In the genomic region with DNA sequence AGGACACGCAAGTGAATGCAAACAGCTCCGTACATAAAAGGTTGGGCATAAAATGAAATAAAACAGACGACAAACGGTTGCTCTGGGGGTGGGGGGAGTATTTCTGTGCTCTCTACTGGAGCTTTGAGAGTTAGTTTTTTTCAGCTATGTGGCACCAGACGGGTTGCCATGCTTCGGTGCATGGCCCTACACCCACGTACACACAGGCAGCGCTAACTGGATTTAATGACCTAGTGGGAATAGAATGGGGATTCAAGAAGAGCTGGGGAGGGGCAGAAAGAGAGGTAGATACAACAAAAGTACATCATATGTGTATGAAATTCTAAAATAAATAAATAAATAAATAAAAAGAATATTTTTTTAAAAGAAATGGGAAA, we compare ENCODE assay signal across 18 mouse cellular contexts.
DNase-seq lines count a peak whose midpoint lies in the region; ATAC-seq and TF ChIP-seq lines count a peak whose summit lies in the region.
"Had no signal": no experiment of that assay in that cellular context is flagged by ENCODE, and none has a peak within 500 bp of the region (broad histone marks: within the 10 kb centered on the region; RNA-seq: fewer than 3 reads in every experiment).

No protein-coding gene starts in this region.

- no peak overlapping the region for H3K4me3 ChIP-seq in forebrain, postnatal 0 days (ENCODE audit: low read depth, low read length)
- no peak overlapping the region for H3K4me3 ChIP-seq in forebrain, embryonic 12.5 days (replicated peaks)
- H3K4me3 ChIP-seq in kidney, embryonic 16.5 days (ENCODE audit: low read length) = no peak overlapping the region
- no peak overlapping the region for H3K4me3 ChIP-seq in lung, embryonic 16.5 days (ENCODE audit: low read length)
- no peak overlapping the region for H3K4me3 ChIP-seq in midbrain, embryonic 15.5 days
- H3K4me3 ChIP-seq: embryonic facial prominence, embryonic 13.5 days; heart, adult 2 months; heart, embryonic 12.5 days; hindbrain, embryonic 10.5 days had no signal

- no peak overlapping the region for H3K27ac ChIP-seq in forebrain, postnatal 0 days (ENCODE audit: low read depth, low read length)
- H3K27ac ChIP-seq in forebrain, embryonic 12.5 days = no peak overlapping the region
- no peak overlapping the region for H3K27ac ChIP-seq in kidney, embryonic 16.5 days (ENCODE audit: low read length)
- no peak overlapping the region for H3K27ac ChIP-seq in lung, embryonic 16.5 days (ENCODE audit: low read length)
- H3K27ac ChIP-seq in midbrain, embryonic 15.5 days = no peak overlapping the region
- H3K27ac ChIP-seq: embryonic facial prominence, embryonic 13.5 days; heart, adult 2 months; hindbrain, embryonic 10.5 days had no signal

- WGBS in forebrain, postnatal 0 days = 34% methylated on average over 8 of the region's 8 CpGs
- WGBS in forebrain, embryonic 12.5 days = 56% methylated on average over 8 of the region's 8 CpGs
- 44% methylated on average over 8 of the region's 8 CpGs for WGBS in kidney, embryonic 16.5 days
- WGBS in lung, embryonic 16.5 days = 57% methylated on average over 8 of the region's 8 CpGs
- 67% methylated on average over 8 of the region's 8 CpGs for WGBS in midbrain, embryonic 15.5 days

- no peak for TF ChIP-seq CTCF in forebrain, postnatal 0 days (IDR thresholded peaks at IDR 0.05; ENCODE audit: low read depth)

- no peak overlapping the region for H3K9ac ChIP-seq in forebrain, postnatal 0 days
- H3K9ac ChIP-seq in forebrain, embryonic 12.5 days = no peak overlapping the region
- H3K9ac ChIP-seq in kidney, embryonic 16.5 days (replicated peaks; ENCODE audit: low read length) = no peak overlapping the region
- H3K9ac ChIP-seq in lung, embryonic 16.5 days (ENCODE audit: low read length) = no peak overlapping the region
- no peak overlapping the region for H3K9ac ChIP-seq in midbrain, embryonic 15.5 days
- H3K9ac ChIP-seq: embryonic facial prominence, embryonic 13.5 days; heart, embryonic 12.5 days had no signal

- no peaks in the 10 kb centered on the region for H3K27me3 ChIP-seq in forebrain, postnatal 0 days (ENCODE audit: insufficient read depth, low read length)
- peaks cover 6% of the 10 kb centered on the region; the same call in 1 of the 2 replicates for H3K27me3 ChIP-seq in forebrain, embryonic 12.5 days
- H3K27me3 ChIP-seq in kidney, embryonic 16.5 days (ENCODE audit: insufficient read depth, low read length) = no peaks in the 10 kb centered on the region
- H3K27me3 ChIP-seq in lung, embryonic 16.5 days (ENCODE audit: control insufficient read depth, insufficient read depth, low read depth, low read length) = no peaks in the 10 kb centered on the region
- no peaks in the 10 kb centered on the region for H3K27me3 ChIP-seq in midbrain, embryonic 15.5 days (replicated peaks)

- DNase-seq in forebrain, postnatal 0 days = no peak
- no peak for DNase-seq in kidney, adult 18-20 months
- DNase-seq in lung, postnatal 4 days = no peak
- DNase-seq: adrenal gland, adult 2 months; adrenal gland, postnatal 25 days; cerebellum, adult 18-20 months; cerebellum, adult 9-11 months; cerebellum, postnatal 36 days; gastrocnemius, postnatal 10 days; heart, adult 2 months had no signal

- no peak overlapping the region for H3K4me2 ChIP-seq in forebrain, postnatal 0 days (ENCODE audit: low read depth)
- no peak overlapping the region; the same call in 1 of the 2 replicates for H3K4me2 ChIP-seq in forebrain, embryonic 12.5 days
- H3K4me2 ChIP-seq in kidney, embryonic 16.5 days (replicated peaks; ENCODE audit: low read depth, low read length) = 0 out of 2 replicates have a peak overlapping the region, but pooled peaks have one; percentile 9
- H3K4me2 ChIP-seq in lung, embryonic 16.5 days (ENCODE audit: low read depth, low read length) = peak overlapping the region; percentile 18; the same call in 1 of the 2 replicates
- H3K4me2 ChIP-seq in midbrain, embryonic 15.5 days = no peak overlapping the region
- H3K4me2 ChIP-seq: embryonic facial prominence, embryonic 13.5 days had no signal

- ATAC-seq in forebrain, postnatal 0 days = peak; percentile 10; the same call in 1 of the 2 replicates
- ATAC-seq in forebrain, embryonic 12.5 days (ENCODE audit: low FRiP score) = no peak
- ATAC-seq in kidney, embryonic 16.5 days (ENCODE audit: low FRiP score, low TSS enrichment) = no peak
- ATAC-seq in lung, embryonic 16.5 days (ENCODE audit: low read depth) = no peak
- ATAC-seq in midbrain, embryonic 15.5 days (replicated peaks) = no peak
- ATAC-seq: inflammation-experienced regulatory T-cells, adult 6 months had no signal

- H3K36me3 ChIP-seq in forebrain, postnatal 0 days (ENCODE audit: insufficient read depth) = no peaks in the 10 kb centered on the region
- H3K36me3 ChIP-seq in forebrain, embryonic 12.5 days (replicated peaks) = no peaks in the 10 kb centered on the region
- no peaks in the 10 kb centered on the region for H3K36me3 ChIP-seq in kidney, embryonic 16.5 days (ENCODE audit: insufficient read depth, low read length)
- H3K36me3 ChIP-seq in lung, embryonic 16.5 days (ENCODE audit: control insufficient read depth, insufficient read depth, low read length) = no peaks in the 10 kb centered on the region
- H3K36me3 ChIP-seq in midbrain, embryonic 15.5 days (replicated peaks) = no peaks in the 10 kb centered on the region
- H3K36me3 ChIP-seq: embryonic facial prominence, embryonic 13.5 days; heart, embryonic 12.5 days; hindbrain, embryonic 10.5 days had no signal

- H3K4me1 ChIP-seq in forebrain, postnatal 0 days (ENCODE audit: insufficient read depth) = 0 out of 2 replicates have a peak, but pooled peaks cover 4% of the 10 kb centered on the region
- peaks cover 34% of the 10 kb centered on the region for H3K4me1 ChIP-seq in forebrain, embryonic 12.5 days
- peaks cover 51% of the 10 kb centered on the region for H3K4me1 ChIP-seq in kidney, embryonic 16.5 days (ENCODE audit: insufficient read depth, low read length)
- peaks cover 25% of the 10 kb centered on the region for H3K4me1 ChIP-seq in lung, embryonic 16.5 days (replicated peaks; ENCODE audit: control insufficient read depth, insufficient read depth, low read length)
- H3K4me1 ChIP-seq in midbrain, embryonic 15.5 days = peaks cover 13% of the 10 kb centered on the region

- no peaks in the 10 kb centered on the region for H3K9me3 ChIP-seq in forebrain, postnatal 0 days (ENCODE audit: low read length)
- H3K9me3 ChIP-seq in forebrain, embryonic 12.5 days = no peaks in the 10 kb centered on the region
- H3K9me3 ChIP-seq in kidney, embryonic 16.5 days (ENCODE audit: low read length) = no peaks in the 10 kb centered on the region
- no peaks in the 10 kb centered on the region for H3K9me3 ChIP-seq in lung, embryonic 16.5 days (ENCODE audit: control insufficient read depth, low read length)
- H3K9me3 ChIP-seq in midbrain, embryonic 15.5 days = no peaks in the 10 kb centered on the region
- H3K9me3 ChIP-seq: embryonic facial prominence, embryonic 13.5 days; heart, embryonic 12.5 days; hindbrain, embryonic 10.5 days had no signal

Comparison
In these comparisons a context has a peak if more than half of its experiments do, and no peak if none do; other contexts are left out.
1. H3K4me2 ChIP-seq: peak in kidney, embryonic 16.5 days (single experiment) and lung, embryonic 16.5 days (single experiment); none in forebrain, postnatal 0 days (single experiment), forebrain, embryonic 12.5 days (single experiment) and midbrain, embryonic 15.5 days (single experiment).